Mouse (Mus musculus) urinary bladder, adult 18-20 months (tissue): ENCODE data around the gene Appl1.
"Not testable (repeated sequence)": the region's sequence is repeated elsewhere in the genome, so short reads cannot be mapped to it uniquely, and the experiment has no call there.

Experiments
- DNase-seq, 2 experiments: peaks; one replicate each; pipeline ENCODE4 v3.0.0; 2022; ENCODE audit warnings: low spot score in 2 of 2, mixed read lengths in 2 of 2

Appl1 gene

GRCm38 (mm10) chr14:26969164-26969563, 1.9 kb downstream of the Appl1 start:
- DNase-seq: no peak

- no peak for DNase-seq
Measured at GRCm38 (mm10) chr14:26960518-26960917, 10.5 kb downstream of the Appl1 start.

GRCm38 (mm10) chr14:26956139-26956538, 14.9 kb downstream of the Appl1 start:
- not testable (repeated sequence) for DNase-seq

GRCm38 (mm10) chr14:26935558-26935957, 35.5 kb downstream of the Appl1 start:
- no peak for DNase-seq

GRCm38 (mm10) chr14:26934891-26935290, 36.1 kb downstream of the Appl1 start:
- no peak for DNase-seq

GRCm38 (mm10) chr14:26923702-26924421, 47.2 kb downstream of the Appl1 start:
- DNase-seq: no peak

- no peak for DNase-seq
Measured at GRCm38 (mm10) chr14:26919310-26919709, 51.7 kb downstream of the Appl1 start.

GRCm38 (mm10) chr14:26913681-26914268, 57.3 kb downstream of the Appl1 start:
- no peak for DNase-seq

GRCm38 (mm10) chr14:26911826-26912225, 59.2 kb downstream of the Appl1 start:
- no peak for DNase-seq

GRCm38 (mm10) chr14:26911201-26911600, 59.8 kb downstream of the Appl1 start:
- no peak for DNase-seq

- not testable (repeated sequence) for DNase-seq
Measured at GRCm38 (mm10) chr14:26910461-26910860, 60.6 kb downstream of the Appl1 start.

- no peak for DNase-seq
Measured at GRCm38 (mm10) chr14:26907401-26907800, 63.6 kb downstream of the Appl1 start.

- DNase-seq: no peak
Measured at GRCm38 (mm10) chr14:26900893-26901292, 70.1 kb downstream of the Appl1 start.

GRCm38 (mm10) chr14:26899490-26899889, 71.5 kb downstream of the Appl1 start:
- no peak for DNase-seq

- DNase-seq: no peak
Measured at GRCm38 (mm10) chr14:26894392-26894791, 76.6 kb downstream of the Appl1 start, which contains the start of gene Asb14. Gene Asb14 (plus strand): TSS chr14:26894557.

GRCm38 (mm10) chr14:26890777-26891176, 80.3 kb downstream of the Appl1 start:
- DNase-seq: no peak

GRCm38 (mm10) chr14:26887244-26887643, 83.8 kb downstream of the Appl1 start:
- no peak for DNase-seq

GRCm38 (mm10) chr14:26881700-26882099, 89.3 kb downstream of the Appl1 start:
- DNase-seq: no peak

- DNase-seq: no peak
Measured at GRCm38 (mm10) chr14:26879976-26880375, 91.1 kb downstream of the Appl1 start.

- no peak for DNase-seq
Measured at GRCm38 (mm10) chr14:26878756-26879155, 92.3 kb downstream of the Appl1 start.
